Mouse (Mus musculus) Patski (cell line): ENCODE results near the gene Gm10142. TPM values are rescaled to one million over a fixed set of nuclear protein-coding genes. Genes with fewer than 3 reads are reported as not detected.
"Not testable (repeated sequence)": the region's sequence is repeated elsewhere in the genome, so short reads cannot be mapped to it uniquely, and the experiment has no call there.

Experiments used
- ATAC-seq: fragments of 100-300 bp; one replicate; pipeline ENCODE4 v1.8.0; 2021
- CTCF ChIA-PET: fragments of 350-600 bp; sonication (Branson Sonifier 250); formaldehyde crosslinking; loops from one replicate; lab custom pipeline; 2022; ENCODE audit warnings: inconsistent platforms; lab: Charles Lee
- POLR2A ChIA-PET: fragments of 350-600 bp; sonication (Branson Sonifier 250); formaldehyde crosslinking; loops from one replicate; lab custom pipeline; 2022; ENCODE audit warnings: antibody characterized with exemption, inconsistent platforms; lab: Charles Lee
- DNase-seq: peaks from one replicate; pipeline ENCODE4 v3.0.0-alpha.2; 2011; ENCODE audit warnings: low read depth, low spot score
- H3K27me3 ChIP-seq: fragments of 371-371 bp; one replicate; pipeline ENCODE4 v1.5.1; 2021
- CTCF ChIP-seq: fragments of 100-300 bp; IDR thresholded peaks from one replicate; pipeline ENCODE4 v1.5.1; 2021
- in situ Hi-C: fragments of 300-500 bp; cut with MboI; formaldehyde crosslinking; loops from 3 replicates; pipeline ENCODE4 v1.11.1; 2018; ENCODE audit warnings: low pct_unique_long_range_greater_than_20kb, mixed read lengths
- polyA plus RNA-seq: library from polyadenylated mRNA; unstranded; gene quantifications from one replicate; pipeline ENCODE4 v1.2.3, GENCODE M21; 2021

The Gm10142 gene
- polyA plus RNA-seq, 1 experiment from 2014 or later, result not detected

GRCm38 (mm10) chr10:77697133-77697532, 18.5 kb upstream of the Gm10142 start, which contains the start of gene Gm9508:
TSS of gene Gm9508 (minus strand) at chr10:77697233.
- H3K27me3 ChIP-seq, result peaks cover 6% of the 10 kb centered on the region
- in situ Hi-C loops, result no loop called here
- ChIA-PET CTCF (interaction anchor here (2.9 kb wide), 1 partner anchor 11 kb away, joined by 9 read pairs; no protein-coding TSS in a partner anchor), POLR2A (no interaction called here)
- no peak for DNase-seq
- TF ChIP-seq CTCF, result no peak
- no peak for ATAC-seq

DNA sequence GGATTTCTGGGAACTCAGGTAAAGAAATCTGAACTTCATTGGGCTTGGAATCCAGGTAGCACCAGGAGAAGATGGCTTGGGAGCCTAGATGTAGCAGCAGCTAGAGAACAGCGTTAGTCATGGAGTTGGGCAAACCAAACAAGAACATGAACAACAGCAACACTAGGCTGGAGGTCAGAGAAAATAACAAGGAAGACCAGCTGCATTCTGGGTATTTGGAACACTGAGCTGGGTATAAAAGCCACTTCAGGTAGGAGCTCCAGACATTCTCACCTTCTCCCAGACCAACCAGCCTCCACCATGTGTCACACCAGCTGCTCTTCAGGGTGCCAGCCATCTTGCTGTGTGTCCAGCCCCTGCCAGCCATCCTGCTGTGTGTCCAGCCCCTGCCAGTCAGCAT, 9.3 kb upstream of the Gm10142 start, which contains the start of gene Gm10272:
TSS of gene Gm10272 (plus strand) at position 301 of the 400 bp plus-strand sequence.
- in situ Hi-C loops, result no loop called here
- TF ChIP-seq CTCF, result no peak
- no peak for ATAC-seq

DNA sequence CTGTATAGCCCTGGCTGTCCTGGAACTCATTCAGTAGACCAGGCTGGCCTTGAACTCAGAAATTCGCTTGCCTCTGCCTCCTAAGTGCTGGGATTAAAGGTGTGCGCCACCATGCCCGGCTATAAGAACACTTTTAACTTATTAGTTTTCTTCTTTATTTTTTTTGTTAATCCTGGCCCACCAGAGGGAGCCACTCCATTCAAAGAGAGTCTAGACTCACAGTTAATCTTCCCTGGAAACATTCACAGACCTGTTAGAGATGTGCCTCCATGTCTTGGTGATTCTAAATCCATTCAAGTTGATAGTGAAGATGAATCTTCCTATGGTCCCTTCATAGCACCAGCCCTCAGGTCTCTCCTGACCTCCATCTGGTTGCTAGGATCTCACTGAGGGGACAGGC, 5.8 kb upstream of the Gm10142 start:
- H3K27me3 ChIP-seq, result peaks cover 6% of the 10 kb centered on the region
- ChIA-PET POLR2A (no interaction called here), CTCF (no interaction called here)
- ATAC-seq (no peak), DNase-seq (no peak)
- no peak for TF ChIP-seq CTCF
- in situ Hi-C loops, result no loop called here

More for the DNA sequence above, 9.3 kb upstream of the Gm10142 start, which contains the start of gene Gm10272:
- peaks cover 6% of the 10 kb centered on the region for H3K27me3 ChIP-seq
- DNase-seq, result no peak
- ChIA-PET CTCF (no interaction called here), POLR2A (no interaction called here)

GRCm38 (mm10) chr10:77711157-77711556, 4.5 kb upstream of the Gm10142 start, which contains the start of gene Gm10024:
TSS of gene Gm10024 (plus strand) at chr10:77711457.
- DNase-seq, in situ Hi-C loops, ATAC-seq, POLR2A ChIA-PET, H3K27me3 ChIP-seq, CTCF ChIA-PET: not testable (repeated sequence)

DNA sequence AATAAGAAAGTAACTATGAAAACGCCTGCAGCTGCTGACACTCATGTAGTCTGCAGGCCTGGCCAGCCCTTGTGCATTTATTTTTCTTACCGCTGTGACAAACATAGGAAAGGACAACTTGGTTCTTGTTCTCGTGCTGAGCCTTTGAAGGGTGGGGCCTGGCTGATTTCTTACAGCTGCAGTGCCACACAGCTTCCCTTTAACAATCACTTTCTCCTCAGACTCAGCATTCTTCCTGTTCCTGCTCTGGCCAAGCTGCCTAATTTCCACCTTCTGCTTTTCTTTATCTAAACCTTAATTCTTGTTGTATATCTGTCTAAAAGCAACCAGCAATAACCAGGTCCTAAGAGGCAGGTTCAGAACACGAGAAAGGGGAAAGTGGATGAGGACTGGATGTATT, 1.9 kb upstream of the Gm10142 start:
- POLR2A ChIA-PET, result no interaction called here

GRCm38 (mm10) chr10:77720299-77720698, 4.7 kb downstream of the Gm10142 start, which contains the start of gene Krtap12-1:
TSS of gene Krtap12-1 (plus strand) at chr10:77720599.
- in situ Hi-C loops, ATAC-seq, POLR2A ChIA-PET, CTCF ChIA-PET, DNase-seq: not testable (repeated sequence)
- H3K27me3 ChIP-seq, result peaks cover 29% of the 10 kb centered on the region

More for the DNA sequence above, 1.9 kb upstream of the Gm10142 start:
- in situ Hi-C loops, result no loop called here
- CTCF ChIA-PET, result no interaction called here
- no peak for TF ChIP-seq CTCF
- DNase-seq, result no peak
- H3K27me3 ChIP-seq, result peaks cover 3% of the 10 kb centered on the region
- ATAC-seq, result no peak

DNA sequence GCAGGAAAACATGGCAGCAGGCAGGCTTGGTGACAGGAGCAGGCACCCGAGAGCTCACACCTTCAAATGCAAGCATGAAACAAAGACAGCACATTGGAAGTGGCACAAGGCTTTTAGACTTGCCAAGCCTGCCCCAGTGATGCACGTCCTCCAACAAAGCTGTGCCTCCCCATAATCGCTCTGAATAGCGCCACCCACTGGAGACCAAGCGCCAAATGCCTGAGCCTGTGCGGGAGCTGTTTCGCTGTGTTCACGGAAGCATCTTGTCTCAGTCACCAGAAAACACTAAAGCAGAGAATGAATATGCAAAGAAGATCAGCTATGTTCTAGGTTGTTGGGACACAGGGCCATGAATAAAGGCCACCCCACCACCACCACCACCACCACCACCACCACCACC, 9.2 kb downstream of the Gm10142 start:
- in situ Hi-C loops, result no loop called here

GRCm38 (mm10) chr10:77726186-77726585, 10.6 kb downstream of the Gm10142 start, which contains the start of gene Gm10100:
TSS of gene Gm10100 (plus strand) at chr10:77726486.
- TF ChIP-seq CTCF, result no peak
- POLR2A ChIA-PET, result no interaction called here
- CTCF ChIA-PET, result no interaction called here
- peaks cover 41% of the 10 kb centered on the region for H3K27me3 ChIP-seq
- DNase-seq (no peak), ATAC-seq (no peak)
- in situ Hi-C loops, result no loop called here

More for the DNA sequence above, 9.2 kb downstream of the Gm10142 start:
- DNase-seq (no peak), ATAC-seq (no peak)
- peaks cover 41% of the 10 kb centered on the region for H3K27me3 ChIP-seq
- no peak for TF ChIP-seq CTCF
- POLR2A ChIA-PET, result no interaction called here
- CTCF ChIA-PET, result interaction anchor here (1.0 kb wide), 1 partner anchor 14 kb away, joined by 3 read pairs; no protein-coding TSS in a partner anchor

DNA sequence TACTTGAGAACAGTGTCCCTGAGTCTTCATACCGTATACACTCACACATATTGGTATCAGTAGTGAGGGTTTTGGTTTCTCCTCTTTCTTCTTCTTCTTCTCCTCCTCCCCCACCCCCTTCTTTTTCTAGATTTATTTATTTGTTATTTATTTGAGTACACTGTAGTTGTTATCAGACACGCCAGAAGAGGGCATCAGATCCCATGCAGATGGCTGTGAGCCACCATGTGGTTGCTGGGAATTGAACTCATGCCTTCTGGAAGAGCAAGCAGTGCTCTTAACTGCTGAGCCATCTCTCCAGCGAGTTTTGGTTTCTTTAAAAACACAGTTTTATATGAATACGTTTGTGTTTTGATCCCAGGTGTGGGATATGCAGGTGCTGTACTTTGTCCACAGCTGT, 12.7 kb downstream of the Gm10142 start:
- in situ Hi-C loops, result no loop called here

DNA sequence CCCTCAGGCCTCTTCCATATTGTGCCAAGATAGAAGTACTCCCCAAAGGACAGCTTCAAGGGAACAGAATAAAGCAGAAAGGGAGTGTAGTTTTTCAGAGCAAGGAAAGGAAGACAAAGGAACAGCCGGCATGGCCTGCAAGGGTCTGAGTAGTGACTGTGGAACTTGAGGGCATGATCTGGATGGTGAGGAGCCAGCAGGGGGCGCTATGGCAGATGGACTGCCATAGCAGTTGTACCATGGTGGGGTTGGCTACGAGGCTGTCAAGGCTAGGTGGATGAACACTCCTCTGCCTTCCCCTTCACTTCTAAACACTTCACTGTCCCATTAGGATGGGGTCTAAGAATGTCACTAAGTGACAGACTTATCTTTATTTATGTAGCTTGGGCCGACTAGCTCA, 13.6 kb downstream of the Gm10142 start:
- peaks cover 31% of the 10 kb centered on the region for H3K27me3 ChIP-seq
- ChIA-PET CTCF (no interaction called here), POLR2A (no interaction called here)
- in situ Hi-C loops, result no loop called here
- peak; percentile 45 for TF ChIP-seq CTCF
- DNase-seq (no peak), ATAC-seq (no peak)

More for the DNA sequence above, 12.7 kb downstream of the Gm10142 start:
- peak; percentile 42 for TF ChIP-seq CTCF
- ChIA-PET CTCF (no interaction called here), POLR2A (no interaction called here)
- no peak for ATAC-seq
- peaks cover 31% of the 10 kb centered on the region for H3K27me3 ChIP-seq
- DNase-seq, result no peak

DNA sequence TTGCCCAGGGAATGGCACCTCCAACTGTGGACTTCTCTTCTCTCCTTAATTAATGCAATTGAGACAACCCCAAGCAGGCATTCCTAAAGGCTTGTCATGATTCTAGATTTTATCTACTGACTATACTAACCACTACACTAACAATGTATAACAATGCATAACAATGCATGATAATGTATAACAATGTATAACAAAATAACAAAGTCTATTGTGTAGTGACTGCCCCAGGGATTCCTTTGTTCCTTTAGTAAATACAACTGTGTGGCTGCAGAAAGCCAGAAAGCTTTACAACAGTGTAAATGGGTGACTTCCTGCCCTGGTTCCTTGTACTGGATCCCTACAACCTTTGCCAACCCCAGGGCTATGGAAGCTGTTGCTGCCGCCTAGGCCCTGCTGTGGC, 20.3 kb downstream of the Gm10142 start:
- CTCF ChIA-PET, result interaction anchor here (1.2 kb wide), 1 partner anchor 9 kb away, joined by 3 read pairs; no protein-coding TSS in a partner anchor
- POLR2A ChIA-PET, result no interaction called here
- in situ Hi-C loops, result no loop called here
- no peak for DNase-seq
- no peak for TF ChIP-seq CTCF
- no peak for ATAC-seq
- peaks cover 18% of the 10 kb centered on the region for H3K27me3 ChIP-seq
